Mouse (Mus musculus) spleen, adult 2 months (tissue): Measurements from ENCODE around the gene Gse1.

ENCODE experiments used
- CTCF ChIP-seq: fragments of 200-500 bp; IDR thresholded peaks from 2 replicates; pipeline ENCODE4 v1.5.1; 2011; ENCODE audit warnings: mild to moderate bottlenecking, inconsistent platforms; ENCODE audit not compliant: insufficient read depth, insufficient read length, insufficient replicate concordance; ENCODE audit errors: extremely low read depth
- POLR2A ChIP-seq: fragments of 200-500 bp; IDR thresholded peaks from 2 replicates; pipeline ENCODE4 v1.6.1; 2011; ENCODE audit warnings: low read depth, low read length, inconsistent platforms

DNA sequence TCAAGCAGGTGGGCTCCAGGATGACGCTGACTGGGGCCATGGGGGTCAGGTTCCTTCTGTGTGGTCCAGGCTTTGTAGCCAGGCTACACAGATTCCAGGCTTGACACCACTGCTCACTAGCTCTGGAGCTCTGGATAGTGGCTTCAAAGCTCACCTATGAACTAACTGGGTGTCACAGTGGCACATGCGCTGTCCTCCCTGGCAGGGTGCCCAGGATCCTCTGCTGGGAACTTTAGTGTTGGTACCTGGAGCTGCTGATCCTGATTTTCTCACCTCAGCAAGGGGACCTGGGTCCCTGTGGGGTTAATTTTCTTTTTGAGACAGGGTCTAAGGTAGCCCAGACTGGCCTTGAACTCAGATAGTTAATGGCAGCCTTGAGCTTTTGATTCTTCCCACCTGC is 173.0 kb downstream of the Gse1 start:
- TF ChIP-seq POLR2A (no peak), CTCF (no peak)
